In the genomic region with DNA sequence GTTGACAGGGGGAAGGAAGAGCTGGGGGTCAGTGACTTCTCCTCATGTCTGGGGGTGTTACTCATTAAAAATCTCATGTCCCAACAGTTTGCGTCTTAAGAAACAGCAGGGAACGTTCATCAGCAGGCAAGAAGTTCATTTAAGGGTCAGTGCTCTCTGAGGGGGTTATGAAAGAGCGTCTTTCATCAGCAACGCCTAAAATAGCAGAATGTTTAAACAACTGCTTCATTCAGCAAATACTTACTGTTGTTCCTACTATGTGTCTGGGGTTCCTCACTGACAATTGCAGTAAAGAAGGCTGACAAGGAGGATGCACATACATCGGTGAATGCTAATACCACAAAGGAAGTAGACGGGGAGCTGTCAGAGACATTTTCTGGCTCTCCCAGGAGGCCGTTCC, we compare ENCODE assay signal across 10 mouse cellular contexts.
DNase-seq lines count a peak whose midpoint lies in the region; ATAC-seq and TF ChIP-seq lines count a peak whose summit lies in the region.
"Had no signal": no experiment of that assay in that cellular context is flagged by ENCODE, and none has a peak within 500 bp of the region (broad histone marks: within the 10 kb centered on the region; RNA-seq: fewer than 3 reads in every experiment).

No protein-coding gene starts in this region.

- no peak overlapping the region for H3K9ac ChIP-seq in liver, embryonic 15.5 days
- H3K9ac ChIP-seq in midbrain, embryonic 13.5 days (replicated peaks), result no peak overlapping the region

- H3K36me3 ChIP-seq in liver, embryonic 15.5 days (replicated peaks), result no peaks in the 10 kb centered on the region
- H3K36me3 ChIP-seq in small intestine, adult 2 months (ENCODE audit: control insufficient read depth, insufficient read depth, low read length), result no peaks in the 10 kb centered on the region
- peaks cover 18% of the 10 kb centered on the region for H3K36me3 ChIP-seq in midbrain, embryonic 13.5 days

- 18% methylated on average over 7 of the region's 7 CpGs for WGBS in liver, embryonic 15.5 days (ENCODE audit: insufficient replicate concordance)
- 57% methylated on average over 7 of the region's 7 CpGs for WGBS in small intestine, adult 2 months
- 24% methylated on average over 7 of the region's 7 CpGs for WGBS in midbrain, embryonic 13.5 days

- TF ChIP-seq POLR2A in small intestine, adult 2 months (IDR thresholded peaks at IDR 0.05; ENCODE audit: low read depth, low read length), result no peak

- H3K9me3 ChIP-seq in liver, embryonic 15.5 days (replicated peaks), result no peaks in the 10 kb centered on the region
- H3K9me3 ChIP-seq in midbrain, embryonic 13.5 days, result no peaks in the 10 kb centered on the region

- no peak for TF ChIP-seq CTCF in layer of hippocampus, adult 2 months (conservative IDR thresholded peaks at IDR 0.05)
- TF ChIP-seq CTCF in small intestine, adult 2 months (IDR thresholded peaks at IDR 0.05; ENCODE audit: extremely low read depth, insufficient read length, insufficient replicate concordance, low read depth, low read length), result no peak

- no peak overlapping the region for H3K4me2 ChIP-seq in liver, embryonic 15.5 days
- no peak overlapping the region for H3K4me2 ChIP-seq in midbrain, embryonic 13.5 days (replicated peaks)

- peak; percentile 45 for ATAC-seq in liver, embryonic 15.5 days (ENCODE audit: insufficient read depth)
- ATAC-seq in midbrain, embryonic 13.5 days, result no peak

- no peaks in the 10 kb centered on the region for H3K27me3 ChIP-seq in liver, embryonic 15.5 days
- H3K27me3 ChIP-seq in small intestine, adult 2 months (ENCODE audit: control insufficient read depth, insufficient read depth, low read length), result peaks cover 2% of the 10 kb centered on the region; the same call in 1 of the 2 replicates
- H3K27me3 ChIP-seq in midbrain, embryonic 13.5 days, result no peaks in the 10 kb centered on the region

- no peak overlapping the region for H3K4me3 ChIP-seq in layer of hippocampus, adult 2 months
- no peak overlapping the region for H3K4me3 ChIP-seq in liver, embryonic 15.5 days (replicated peaks)
- no peak overlapping the region for H3K4me3 ChIP-seq in small intestine, adult 2 months (ENCODE audit: low read depth, low read length)
- no peak overlapping the region for H3K4me3 ChIP-seq in midbrain, embryonic 13.5 days (replicated peaks)

- H3K27ac ChIP-seq in layer of hippocampus, adult 2 months, result peak overlapping the region; percentile 57; the same call in 1 of the 2 replicates
- 0 out of 2 replicates have a peak overlapping the region, but pooled peaks have one; percentile 25 for H3K27ac ChIP-seq in liver, embryonic 15.5 days (replicated peaks)
- H3K27ac ChIP-seq in small intestine, adult 2 months (ENCODE audit: insufficient read depth, low read depth, low read length), result peak overlapping the region; percentile 35
- no peak overlapping the region for H3K27ac ChIP-seq in midbrain, embryonic 13.5 days

- H3K4me1 ChIP-seq in liver, embryonic 15.5 days (replicated peaks), result peaks cover 10% of the 10 kb centered on the region; the same call in 1 of the 2 replicates
- H3K4me1 ChIP-seq in small intestine, adult 2 months (ENCODE audit: control insufficient read depth, insufficient read depth, insufficient read length, low read length), result peaks cover 6% of the 10 kb centered on the region; the same call in 1 of the 2 replicates
- H3K4me1 ChIP-seq in midbrain, embryonic 13.5 days (replicated peaks), result no peaks in the 10 kb centered on the region

- no peak for DNase-seq in layer of hippocampus, adult 2 months (ENCODE audit: low spot score in 2 of 2)
- no peak for DNase-seq in layer of hippocampus, adult 8-10 months (ENCODE audit: low spot score in 2 of 2)
- DNase-seq in embryo, embryonic 11 days, result peak; percentile 41
- DNase-seq in cerebellum, postnatal 25 days, result no peak
- no peak for DNase-seq in cerebellum, adult 11-12 months
- DNase-seq: cerebellum, adult 11 months; gastrocnemius, postnatal 10 days had no signal
